Mouse (Mus musculus): ENCODE measurements around the gene Plagl2. TPM values are rescaled to one million over a fixed set of nuclear protein-coding genes. Genes with fewer than 3 reads are reported as not detected.
"Not testable (repeated sequence)": the region's sequence is repeated elsewhere in the genome, so short reads cannot be mapped to it uniquely, and the experiment has no call there.

Plagl2 gene
- total RNA-seq (2022), result 10 to 100 TPM in 2 of 4 experiments, 1 to 10 TPM in 2; 9.0 to 14.0 (median 11.6) TPM

GRCm38 (mm10) chr2:153241250-153242014 is at the start of gene Plagl2, which contains the start of gene Pofut1:
Gene Plagl2, minus strand, starts transcription at chr2:153241426.
Gene Pofut1, plus strand, starts transcription at chr2:153241533.
- DNase-seq, result peak; percentile 86

- peak; percentile 66 for DNase-seq
These were observed 46.6 kb upstream of the Plagl2 start for GRCm38 (mm10) chr2:153287835-153288234.

- DNase-seq, result no peak
These were observed 45.3 kb upstream of the Plagl2 start for GRCm38 (mm10) chr2:153286524-153286923.

GRCm38 (mm10) chr2:153283919-153284318 is 42.7 kb upstream of the Plagl2 start:
- DNase-seq, result no peak

GRCm38 (mm10) chr2:153278357-153278756 is 37.1 kb upstream of the Plagl2 start:
- DNase-seq, result no peak

GRCm38 (mm10) chr2:153276846-153277245 is 35.6 kb upstream of the Plagl2 start:
- DNase-seq, result not testable (repeated sequence)

- no peak for DNase-seq
These were observed 35.2 kb upstream of the Plagl2 start for GRCm38 (mm10) chr2:153276440-153276839.

GRCm38 (mm10) chr2:153275577-153275976 is 34.4 kb upstream of the Plagl2 start:
- DNase-seq, result not testable (repeated sequence)

GRCm38 (mm10) chr2:153274919-153275247 is 33.7 kb upstream of the Plagl2 start:
- DNase-seq, result peak; percentile 57

GRCm38 (mm10) chr2:153274200-153274918 is 33.1 kb upstream of the Plagl2 start:
- not testable (repeated sequence) for DNase-seq

- not testable (repeated sequence) for DNase-seq
These were observed 29.1 kb upstream of the Plagl2 start for GRCm38 (mm10) chr2:153270231-153270915.

GRCm38 (mm10) chr2:153267331-153267730 is 26.1 kb upstream of the Plagl2 start:
- DNase-seq, result no peak

- DNase-seq, result no peak
These were observed 21.8 kb upstream of the Plagl2 start for GRCm38 (mm10) chr2:153263053-153263452.

- DNase-seq, result no peak
These were observed 18.8 kb upstream of the Plagl2 start for GRCm38 (mm10) chr2:153259864-153260674.

GRCm38 (mm10) chr2:153259030-153259863 is 18.0 kb upstream of the Plagl2 start:
- DNase-seq, result no peak

GRCm38 (mm10) chr2:153256604-153257003 is 15.4 kb upstream of the Plagl2 start:
- DNase-seq, result no peak

GRCm38 (mm10) chr2:153249751-153250150 is 8.5 kb upstream of the Plagl2 start:
- DNase-seq, result no peak

- DNase-seq, result peak; percentile 49
These were observed 930 bp upstream of the Plagl2 start for GRCm38 (mm10) chr2:153242156-153242555.

- peak; percentile 16 for DNase-seq
These were observed 458 bp downstream of the Plagl2 start for GRCm38 (mm10) chr2:153240701-153241235.

- DNase-seq, result no peak
These were observed 1.3 kb downstream of the Plagl2 start for GRCm38 (mm10) chr2:153239860-153240480.
